Mouse (Mus musculus) liver, postnatal 0 days (tissue): ENCODE data around the gene Selenow. TPM values are rescaled to one million over a fixed set of nuclear protein-coding genes. Genes with fewer than 3 reads are reported as not detected.

Source experiments
- ATAC-seq: fragments of 200-750 bp; cut with Nextera tagmentation; 2 replicates; pipeline ENCODE4 v1.8.0; 2017; ENCODE audit warnings: mild to moderate bottlenecking, moderate library complexity
- DNase-seq: peaks from one replicate; pipeline ENCODE4 v3.0.0-alpha.2; 2016
- H3K27ac ChIP-seq: fragments of 300-500 bp; sonication (generic); 2 replicates; pipeline ENCODE4 v1.5.1; 2014; ENCODE audit warnings: antibody characterized with exemption, moderate library complexity, mild to moderate bottlenecking, low read depth
- H3K27me3 ChIP-seq: fragments of 300-500 bp; sonication (generic); 2 replicates; pipeline ENCODE4 v1.6.1; 2014; ENCODE audit warnings: low read length, control low read depth, mixed read lengths; ENCODE audit not compliant: insufficient read depth
- H3K36me3 ChIP-seq: fragments of 300-500 bp; sonication (generic); replicated peaks from 2 replicates; pipeline ENCODE4 v1.6.1; 2014; ENCODE audit warnings: mild to moderate bottlenecking, control low read depth, low read length, moderate library complexity, mixed read lengths; ENCODE audit not compliant: insufficient read depth
- H3K4me1 ChIP-seq: fragments of 300-500 bp; sonication (generic); 2 replicates; pipeline ENCODE4 v1.6.1; 2014; ENCODE audit warnings: antibody characterized with exemption, mild to moderate bottlenecking, control low read depth; ENCODE audit not compliant: insufficient read depth
- H3K4me2 ChIP-seq: fragments of 300-500 bp; sonication (generic); 2 replicates; pipeline ENCODE4 v1.6.1; 2014; ENCODE audit warnings: low read depth, mild to moderate bottlenecking, low read length, moderate library complexity, mixed read lengths
- H3K4me3 ChIP-seq: fragments of 300-500 bp; sonication (generic); 2 replicates; pipeline ENCODE4 v1.5.1; 2014; ENCODE audit warnings: low read depth, low read length
- H3K9ac ChIP-seq: fragments of 300-500 bp; sonication (generic); replicated peaks from 2 replicates; pipeline ENCODE4 v1.6.1; 2014; ENCODE audit warnings: mild to moderate bottlenecking, moderate library complexity
- H3K9me3 ChIP-seq: fragments of 300-500 bp; sonication (generic); 2 replicates; pipeline ENCODE4 v1.6.1; 2016; ENCODE audit warnings: mild to moderate bottlenecking, control low read depth, low read length, mixed read lengths
- CTCF ChIP-seq: sonication (generic); IDR thresholded peaks from 2 replicates; pipeline ENCODE4 v1.5.1; 2016; ENCODE audit warnings: antibody characterized with exemption, low read depth
- EP300 ChIP-seq: IDR thresholded peaks from 2 replicates; pipeline ENCODE4 v1.6.1; 2016; ENCODE audit warnings: antibody characterized with exemption, low read depth, mild to moderate bottlenecking
- WGBS: fragments of 180-500 bp; shearing (Covaris S2); extraction: QIAGEN DNeasy Blood & Tissue Kit; methylation state at CpG from one replicate; pipeline ENCODE4 v1.1.7; 2014; ENCODE audit not compliant: insufficient replicate concordance; 5-methylcytosine and 5-hydroxymethylcytosine counted together
- polyA plus RNA-seq: library from polyadenylated mRNA; unstranded; fragments of >200 nt; fragmentation: Nextera tagmentation; extraction: Ambion mirVana; gene quantifications from 2 replicates; pipeline ENCODE4 v1.2.1, GENCODE M21; 2015

The Selenow gene
- polyA plus RNA-seq = 158 and 189 TPM in 2 replicates

GRCm38 (mm10) chr7:15922220-15922773 lies at the start of gene Selenow:
Gene Selenow (minus strand): TSS chr7:15922402.
- Histone ChIP-seq H3K27me3 (0 out of 2 replicates have a peak, but pooled peaks cover 4% of the 10 kb centered on the region), H3K4me1 (peaks cover 21% of the 10 kb centered on the region), H3K4me3 (peak within 1 kb of the TSS; percentile 68), H3K9me3 (no peaks in the 10 kb centered on the region), H3K27ac (peak within 1 kb of the TSS; percentile 77), H3K9ac (peak within 1 kb of the TSS; percentile 85), H3K4me2 (peak within 1 kb of the TSS; percentile 89), H3K36me3 (0 out of 2 replicates have a peak, but pooled peaks cover 11% of the 10 kb centered on the region)
- ATAC-seq (peak; percentile 99), DNase-seq (peak; percentile 92)
- TF ChIP-seq CTCF (no peak), EP300 (peak; percentile 50; the same call in 1 of the 2 replicates)
- 0% methylated on average over 33 of the region's 33 CpGs for WGBS

GRCm38 (mm10) chr7:15969674-15970073 lies 47.5 kb upstream of the Selenow start:
- Histone ChIP-seq H3K27me3 (no peaks in the 10 kb centered on the region), H3K27ac (no peak overlapping the region), H3K4me1 (peaks cover 3% of the 10 kb centered on the region), H3K4me3 (no peak overlapping the region), H3K4me2 (no peak overlapping the region), H3K9ac (no peak overlapping the region), H3K36me3 (peaks cover 30% of the 10 kb centered on the region), H3K9me3 (0 out of 2 replicates have a peak, but pooled peaks cover 3% of the 10 kb centered on the region)
- TF ChIP-seq EP300 (no peak), CTCF (peak; percentile 54)
- no peak for ATAC-seq
- DNase-seq = no peak
- 83% methylated on average over 3 of the region's 3 CpGs for WGBS

- H3K27me3 ChIP-seq = no peaks in the 10 kb centered on the region
- TF ChIP-seq EP300 (no peak), CTCF (no peak)
- no peak overlapping the region for H3K27ac ChIP-seq
- no peak overlapping the region for H3K4me2 ChIP-seq
- no peak overlapping the region for H3K4me3 ChIP-seq
- no peak for ATAC-seq
- 0 out of 2 replicates have a peak, but pooled peaks cover 3% of the 10 kb centered on the region for H3K9me3 ChIP-seq
- peaks cover 20% of the 10 kb centered on the region for H3K36me3 ChIP-seq
- no peak for DNase-seq
- no peak overlapping the region for H3K9ac ChIP-seq
- peaks cover 6% of the 10 kb centered on the region for H3K4me1 ChIP-seq
- WGBS = 80% methylated on average over 8 of the region's 8 CpGs
These were observed 46.1 kb upstream of the Selenow start for GRCm38 (mm10) chr7:15968322-15968721.

GRCm38 (mm10) chr7:15967312-15967711 lies 45.1 kb upstream of the Selenow start, which contains the start of gene Ehd2:
Gene Ehd2 (minus strand): TSS chr7:15967567.
- no peak within 1 kb of the TSS for H3K27ac ChIP-seq
- H3K9ac ChIP-seq = 0 out of 2 replicates have a peak within 1 kb of the TSS, but pooled peaks have one; percentile 51
- H3K4me1 ChIP-seq = peaks cover 6% of the 10 kb centered on the region
- peak; percentile 77 for DNase-seq
- ATAC-seq = peak; percentile 88
- 2% methylated on average over 14 of the region's 22 CpGs for WGBS
- H3K27me3 ChIP-seq = no peaks in the 10 kb centered on the region
- peak; percentile 94 for TF ChIP-seq CTCF
- no peak for TF ChIP-seq EP300
- peak within 1 kb of the TSS; percentile 41 for H3K4me3 ChIP-seq
- peaks cover 10% of the 10 kb centered on the region for H3K36me3 ChIP-seq
- H3K9me3 ChIP-seq = 0 out of 2 replicates have a peak, but pooled peaks cover 3% of the 10 kb centered on the region
- peak within 1 kb of the TSS; percentile 66 for H3K4me2 ChIP-seq

- Histone ChIP-seq H3K27me3 (no peaks in the 10 kb centered on the region), H3K27ac (no peak overlapping the region), H3K9ac (no peak overlapping the region), H3K4me1 (peaks cover 6% of the 10 kb centered on the region), H3K4me2 (peak overlapping the region; percentile 66; the same call in 1 of the 2 replicates), H3K9me3 (0 out of 2 replicates have a peak, but pooled peaks cover 3% of the 10 kb centered on the region), H3K36me3 (0 out of 2 replicates have a peak, but pooled peaks cover 2% of the 10 kb centered on the region), H3K4me3 (peak overlapping the region; percentile 41; the same call in 1 of the 2 replicates)
- ATAC-seq = no peak
- WGBS = 42% methylated on average over 3 of the region's 3 CpGs
- no peak for TF ChIP-seq EP300
- TF ChIP-seq CTCF = no peak
- DNase-seq = no peak
These were observed 44.3 kb upstream of the Selenow start for GRCm38 (mm10) chr7:15966489-15966888.

- no peak overlapping the region for H3K4me3 ChIP-seq
- H3K9ac ChIP-seq = no peak overlapping the region
- H3K27me3 ChIP-seq = no peaks in the 10 kb centered on the region
- H3K9me3 ChIP-seq = no peaks in the 10 kb centered on the region
- peak overlapping the region; percentile 60 for H3K27ac ChIP-seq
- H3K4me2 ChIP-seq = no peak overlapping the region
- TF ChIP-seq CTCF (no peak), EP300 (no peak)
- H3K4me1 ChIP-seq = peaks cover 6% of the 10 kb centered on the region
- ATAC-seq (no peak), DNase-seq (no peak)
- WGBS = 59% methylated on average over 32 of the region's 32 CpGs
- no peaks in the 10 kb centered on the region for H3K36me3 ChIP-seq
These were observed 41.8 kb upstream of the Selenow start for GRCm38 (mm10) chr7:15963798-15964652.
